ENCODE assay signal across 8 mouse cellular contexts in genomic region chr1:140069471-140069870, GRCm38 (mm10).
"Had no signal": no experiment of that assay in that cellular context is flagged by ENCODE, and none has a peak within 500 bp of the region (broad histone marks: within the 10 kb centered on the region; RNA-seq: fewer than 3 reads in every experiment).

No protein-coding gene starts in this region.

- DNase-seq: kidney, adult 8-10 months; kidney, postnatal 10 days; kidney, postnatal 4 days; lung, embryonic 14.5 days; retina, postnatal 1 day; right cerebral cortex, postnatal 25 days; thymus, adult 18-20 months; thymus, postnatal 36 days had no signal
